Mouse (Mus musculus) right cerebral cortex, postnatal 36 days (tissue): Measurements from ENCODE around the gene Ncoa3.

Source experiments
- DNase-seq, 2 experiments: peaks; one replicate each; pipeline ENCODE4 v3.0.0; 2022; ENCODE audit warnings: low spot score in 2 of 2, mixed read lengths in 1 of 2

Ncoa3 gene

GRCm38 (mm10) chr2:165970767-165971166 is 21.7 kb upstream of the Ncoa3 start:
- DNase-seq: no peak

- no peak for DNase-seq
These were observed 18.1 kb upstream of the Ncoa3 start for GRCm38 (mm10) chr2:165974383-165974782.

- DNase-seq: no peak
These were observed 16.2 kb upstream of the Ncoa3 start for GRCm38 (mm10) chr2:165976186-165976585.

- DNase-seq: no peak
These were observed 15.6 kb upstream of the Ncoa3 start for GRCm38 (mm10) chr2:165976874-165977273.

GRCm38 (mm10) chr2:165978119-165978518 is 14.3 kb upstream of the Ncoa3 start:
- DNase-seq: no peak

- no peak for DNase-seq
These were observed 11.0 kb upstream of the Ncoa3 start for GRCm38 (mm10) chr2:165981248-165981977.

- no peak for DNase-seq
These were observed 9.7 kb upstream of the Ncoa3 start for GRCm38 (mm10) chr2:165982512-165983389.

- no peak for DNase-seq
These were observed 8.1 kb upstream of the Ncoa3 start for GRCm38 (mm10) chr2:165984318-165984717.

- no peak for DNase-seq
These were observed 7.5 kb upstream of the Ncoa3 start for GRCm38 (mm10) chr2:165984891-165985290.

- no peak for DNase-seq
These were observed 6.9 kb upstream of the Ncoa3 start for GRCm38 (mm10) chr2:165985581-165985980.

- peak; percentile 63 to 77 for DNase-seq
These were observed 5.4 kb upstream of the Ncoa3 start for GRCm38 (mm10) chr2:165986921-165987453.

- no peak for DNase-seq
These were observed 901 bp downstream of the Ncoa3 start for GRCm38 (mm10) chr2:165993173-165993900.

GRCm38 (mm10) chr2:165994341-165994740 is 1.9 kb downstream of the Ncoa3 start:
- no peak for DNase-seq

GRCm38 (mm10) chr2:165995711-165996110 is 3.3 kb downstream of the Ncoa3 start:
- DNase-seq: no peak

- DNase-seq: no peak
These were observed 3.7 kb downstream of the Ncoa3 start for GRCm38 (mm10) chr2:165996130-165996529.

- no peak for DNase-seq
These were observed 5.0 kb downstream of the Ncoa3 start for GRCm38 (mm10) chr2:165997256-165997967.

- DNase-seq: no peak
These were observed 6.5 kb downstream of the Ncoa3 start for GRCm38 (mm10) chr2:165998969-165999368.

- DNase-seq: no peak
These were observed 7.4 kb downstream of the Ncoa3 start for GRCm38 (mm10) chr2:165999790-166000189.

- DNase-seq: no peak
These were observed 7.8 kb downstream of the Ncoa3 start for GRCm38 (mm10) chr2:166000242-166000641.

GRCm38 (mm10) chr2:166000769-166001168 is 8.3 kb downstream of the Ncoa3 start:
- DNase-seq: no peak

GRCm38 (mm10) chr2:166001362-166001761 is 8.9 kb downstream of the Ncoa3 start:
- no peak for DNase-seq
